Mouse (Mus musculus) urinary bladder, postnatal 14 days (tissue): Measurements from ENCODE around the gene Pirb.
"Not testable (repeated sequence)": the region's sequence is repeated elsewhere in the genome, so short reads cannot be mapped to it uniquely, and the experiment has no call there.

ENCODE experiments used
- DNase-seq: peaks from one replicate; pipeline ENCODE4 v3.0.0; 2021; ENCODE audit warnings: low spot score

Gene Pirb

DNA sequence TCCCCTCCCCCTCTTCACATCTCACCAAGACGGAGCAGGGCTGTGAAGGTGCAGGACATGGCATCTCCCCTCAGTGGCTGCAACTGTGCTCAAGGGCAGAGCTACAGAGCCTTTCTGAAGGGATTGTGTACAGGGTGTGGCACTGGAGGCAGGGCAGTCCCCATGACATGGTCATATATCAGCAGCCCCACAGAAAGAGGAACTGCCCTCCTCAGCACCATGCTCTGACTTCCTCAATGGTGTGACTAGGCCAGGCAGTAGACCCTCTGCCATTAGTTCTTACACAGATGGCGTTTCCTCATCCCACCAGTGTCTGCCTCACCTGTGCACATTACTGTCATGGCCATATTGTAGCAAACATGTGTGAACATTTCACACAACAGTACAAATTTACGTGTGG is at the start of gene Pirb:
Gene Pirb, minus strand, starts transcription at position 124 of the 400 bp plus-strand sequence.
- not testable (repeated sequence) for DNase-seq

DNA sequence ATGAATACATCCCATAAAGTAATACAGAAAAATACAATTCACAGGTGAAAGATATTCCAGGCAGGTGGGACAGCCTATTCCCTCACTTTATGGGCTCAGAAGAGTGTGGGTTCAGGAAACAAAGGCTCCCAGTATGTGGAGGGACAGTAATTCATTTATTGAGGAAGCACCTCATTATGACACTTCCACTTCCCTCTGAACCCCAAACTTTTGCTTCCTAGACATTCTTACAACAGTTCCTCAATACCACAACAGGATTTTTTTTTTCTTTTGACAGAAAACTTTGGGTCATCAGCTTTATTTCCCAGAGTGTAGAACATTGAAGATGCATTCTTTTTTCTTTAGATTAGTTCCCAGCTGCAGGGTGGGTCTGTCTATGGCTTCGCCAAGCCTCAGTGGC is 12.5 kb upstream of the Pirb start:
- DNase-seq, result not testable (repeated sequence)

DNA sequence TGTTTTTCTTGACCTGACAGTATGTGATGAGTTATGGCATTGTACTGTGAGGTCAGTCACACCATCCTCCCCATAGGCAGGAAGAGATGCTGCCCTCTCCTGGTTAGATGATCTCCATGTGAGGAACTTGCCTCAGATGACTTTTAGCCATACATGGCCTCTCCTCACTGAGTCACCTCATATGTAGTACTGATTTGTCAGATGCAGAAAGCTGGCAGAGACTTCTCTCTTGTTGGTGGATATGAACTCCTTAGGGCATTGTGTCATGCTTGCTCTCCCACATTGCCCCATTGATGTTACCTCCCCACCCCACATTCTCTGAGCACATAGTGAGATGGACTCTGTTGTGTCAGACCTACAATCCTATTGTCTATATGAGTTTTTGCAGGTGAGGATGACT is 5.3 kb upstream of the Pirb start:
- not testable (repeated sequence) for DNase-seq

DNA sequence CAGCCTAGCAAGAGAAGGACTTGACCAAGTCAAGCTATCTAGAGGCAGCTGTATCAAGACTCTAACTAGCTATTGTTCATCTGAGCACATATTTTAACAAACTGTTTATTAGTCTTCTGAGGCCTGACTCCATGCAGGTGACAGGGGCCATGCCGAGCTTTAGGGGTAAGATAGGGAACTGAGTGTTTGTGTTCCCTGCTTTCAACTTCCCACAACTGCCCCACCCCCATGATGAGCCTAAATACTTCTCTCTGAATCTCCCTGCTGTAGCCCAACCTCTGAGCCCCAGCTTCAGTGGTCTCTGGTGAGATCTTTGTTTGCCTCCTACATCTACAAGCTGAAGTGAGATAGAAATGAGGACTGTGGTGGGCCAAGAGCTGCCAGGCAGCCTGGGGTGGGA is 4.9 kb downstream of the Pirb start:
- no peak for DNase-seq

DNA sequence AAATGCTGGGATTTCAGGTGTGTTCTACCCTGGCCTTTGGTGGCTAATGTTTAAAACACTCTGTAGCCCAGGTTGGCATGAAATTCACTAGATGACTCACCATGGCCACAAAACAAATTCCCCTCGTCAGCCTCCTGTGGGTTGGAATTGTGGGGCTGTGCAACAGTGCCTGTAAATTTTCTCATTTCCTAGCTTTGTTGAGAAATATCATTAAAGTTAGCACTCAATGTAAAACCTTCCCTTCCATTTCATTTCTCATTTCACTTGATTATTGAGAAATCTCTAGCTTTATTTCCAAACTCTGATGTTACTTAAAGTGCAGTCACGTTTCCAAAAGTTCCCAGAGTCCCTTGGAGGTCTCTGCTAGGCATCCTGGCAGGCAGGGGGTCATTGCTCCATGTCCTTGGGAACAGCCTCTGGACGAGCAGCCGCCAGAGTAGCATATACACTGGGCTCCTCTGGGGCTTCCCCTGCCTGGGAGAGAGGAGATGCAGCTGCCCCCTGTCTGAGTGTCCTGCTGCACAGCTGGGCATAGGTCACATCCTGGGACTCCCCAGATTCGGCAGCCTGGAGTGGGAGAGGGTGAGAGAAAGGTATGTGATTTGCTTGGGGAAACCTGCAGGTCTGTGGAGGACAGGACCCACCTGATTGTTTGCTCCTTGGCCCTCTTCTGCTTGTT is 7.8 kb downstream of the Pirb start:
- DNase-seq, result no peak

DNA sequence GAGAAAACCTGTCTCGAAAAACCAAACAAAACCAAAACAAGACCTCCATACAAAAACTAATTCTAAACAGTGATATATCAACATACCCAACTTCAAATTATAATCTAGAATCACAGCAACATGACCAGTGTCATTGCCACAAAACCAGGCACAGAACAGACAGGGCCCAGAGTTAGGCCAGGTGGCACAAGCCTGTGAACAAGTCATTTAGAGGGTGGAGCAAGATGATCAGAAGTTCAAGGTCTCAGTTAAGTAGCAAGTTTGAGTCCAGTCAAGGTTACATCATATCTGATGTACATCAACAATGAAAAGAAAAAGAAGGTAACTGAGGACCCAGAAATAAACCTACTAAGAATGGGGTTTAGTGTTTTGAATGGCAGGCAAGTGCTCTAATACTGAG is 11.2 kb downstream of the Pirb start:
- no peak for DNase-seq

DNA sequence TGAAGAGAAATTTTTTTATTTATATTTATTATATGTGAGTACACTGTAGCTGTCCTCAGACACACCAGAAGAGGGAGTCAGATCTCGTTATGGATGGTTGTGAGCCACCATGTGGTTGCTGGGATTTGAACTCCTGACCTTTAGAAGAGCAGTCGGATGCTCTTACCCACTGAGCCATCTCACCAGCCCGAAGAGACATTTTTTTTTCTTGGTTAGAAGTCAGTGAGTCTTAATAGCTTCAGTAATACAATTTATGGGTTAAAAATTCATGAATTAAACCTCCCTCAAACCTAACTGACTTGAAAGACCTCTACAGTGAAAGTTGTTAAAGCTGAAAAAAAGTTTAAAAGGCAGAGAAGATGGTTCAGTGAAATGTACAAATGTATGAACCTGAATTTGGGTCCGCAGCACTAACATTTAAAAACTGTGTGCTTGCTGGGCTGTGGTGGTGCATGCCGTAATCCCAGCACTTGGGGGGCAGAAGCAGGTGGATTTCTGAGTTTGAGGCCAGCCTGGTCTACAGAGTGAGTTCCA is 11.7 kb downstream of the Pirb start:
- not testable (repeated sequence) for DNase-seq

DNA sequence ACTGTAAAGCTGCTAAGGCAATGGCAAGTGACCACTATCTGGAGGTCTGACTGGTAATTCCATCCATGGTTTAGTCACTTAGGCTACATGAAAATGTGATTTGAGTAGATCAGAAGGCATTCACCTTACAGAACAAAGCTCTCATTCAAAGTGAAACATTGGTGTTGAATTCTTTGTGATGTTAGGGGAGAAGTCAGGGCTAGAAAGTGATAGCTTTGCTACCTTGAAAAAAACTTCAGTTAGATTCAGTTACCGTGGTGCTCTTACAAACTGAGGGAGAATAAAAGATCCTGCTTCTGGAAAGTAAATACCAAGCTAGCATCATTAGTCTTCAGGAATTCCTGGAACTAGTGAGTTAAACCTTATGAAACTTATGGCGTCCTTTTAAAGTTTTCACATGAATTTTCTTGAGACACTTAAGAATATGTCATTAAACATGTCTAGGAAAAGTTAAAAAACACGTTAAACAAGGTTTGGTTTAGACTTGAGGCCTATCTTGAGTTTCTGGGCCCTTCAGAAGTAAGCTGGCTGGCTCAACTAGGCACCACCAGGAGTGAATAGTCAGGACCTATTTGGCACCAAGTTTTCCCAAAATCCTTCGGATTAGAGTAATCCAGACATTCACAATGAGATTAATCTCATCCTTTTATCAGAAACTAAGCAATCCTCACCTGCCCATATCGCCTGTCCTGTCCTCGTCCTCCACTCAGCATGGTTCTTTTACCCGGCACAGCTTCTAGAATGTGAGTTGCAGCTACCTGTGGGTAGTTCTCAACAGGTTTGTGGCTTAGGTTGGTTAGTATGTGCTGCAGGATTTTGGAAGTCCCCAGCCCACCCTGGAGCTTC is 12.4 kb downstream of the Pirb start:
- no peak for DNase-seq

DNA sequence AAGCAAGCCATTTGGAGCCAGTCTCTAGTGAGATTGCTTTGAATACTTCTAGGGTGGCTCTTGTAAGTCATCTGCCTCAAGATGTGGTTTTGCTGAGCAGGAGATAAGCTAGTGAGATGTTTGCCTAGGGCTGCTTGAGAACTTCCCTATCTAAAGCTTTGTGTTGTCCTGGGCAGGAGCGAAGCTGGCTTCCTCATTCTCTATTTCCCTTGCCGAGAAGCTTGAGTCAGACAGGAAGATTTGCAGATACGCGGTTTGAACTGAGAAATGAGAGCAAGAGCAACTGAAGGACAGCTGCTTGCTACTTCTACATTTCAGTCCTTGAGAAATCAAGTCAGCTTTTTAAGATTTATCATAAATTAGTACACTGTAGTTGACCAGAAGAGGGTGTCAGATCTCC is 13.2 kb downstream of the Pirb start:
- DNase-seq, result peak; percentile 9

DNA sequence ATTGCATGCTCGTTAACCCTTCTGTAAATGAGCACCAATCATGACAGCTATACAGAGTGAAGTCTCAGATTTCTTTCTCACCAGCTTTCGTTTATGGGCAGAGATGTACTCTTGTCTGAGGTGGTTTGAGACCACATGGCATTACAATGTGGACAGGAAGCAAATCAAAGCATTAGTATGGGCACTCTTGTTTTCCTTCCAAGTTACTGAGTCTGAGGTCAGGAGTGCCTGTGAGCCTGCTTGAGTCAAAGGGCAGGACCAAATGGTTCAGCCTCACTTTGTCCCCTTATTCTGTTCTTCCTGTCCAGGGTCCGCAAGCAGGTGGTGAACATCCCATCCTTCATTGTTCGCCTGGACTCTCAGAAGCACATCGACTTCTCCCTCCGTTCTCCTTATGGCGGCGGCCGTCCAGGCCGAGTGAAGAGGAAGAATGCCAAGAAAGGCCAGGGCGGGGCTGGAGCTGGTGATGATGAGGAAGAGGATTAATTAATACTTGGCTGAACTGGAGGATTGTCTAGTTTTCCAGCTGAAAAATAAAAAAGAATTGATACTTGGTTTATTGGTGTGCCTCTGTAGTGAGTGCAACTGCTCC is 13.8 kb downstream of the Pirb start:
- DNase-seq, result no peak

DNA sequence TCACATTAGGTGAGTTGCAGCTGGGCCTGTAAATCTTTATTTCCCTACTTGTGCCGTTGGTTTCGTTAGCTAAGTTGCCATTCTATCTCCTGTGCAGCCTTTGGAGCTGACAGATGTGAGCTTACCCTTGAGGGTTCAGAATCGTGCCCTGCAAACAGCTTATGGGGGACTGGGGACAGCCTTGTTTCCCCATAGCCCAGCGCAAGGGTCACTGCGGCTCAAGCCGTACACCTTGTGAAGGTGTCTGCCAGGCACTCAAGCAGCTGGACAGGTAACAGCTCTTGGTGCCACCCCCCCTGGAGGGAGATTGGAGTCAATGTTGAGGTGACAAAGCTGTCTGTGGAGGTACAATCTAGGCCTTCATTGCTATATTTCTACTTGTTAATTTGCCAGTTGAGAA is 14.3 kb downstream of the Pirb start:
- DNase-seq, result no peak

DNA sequence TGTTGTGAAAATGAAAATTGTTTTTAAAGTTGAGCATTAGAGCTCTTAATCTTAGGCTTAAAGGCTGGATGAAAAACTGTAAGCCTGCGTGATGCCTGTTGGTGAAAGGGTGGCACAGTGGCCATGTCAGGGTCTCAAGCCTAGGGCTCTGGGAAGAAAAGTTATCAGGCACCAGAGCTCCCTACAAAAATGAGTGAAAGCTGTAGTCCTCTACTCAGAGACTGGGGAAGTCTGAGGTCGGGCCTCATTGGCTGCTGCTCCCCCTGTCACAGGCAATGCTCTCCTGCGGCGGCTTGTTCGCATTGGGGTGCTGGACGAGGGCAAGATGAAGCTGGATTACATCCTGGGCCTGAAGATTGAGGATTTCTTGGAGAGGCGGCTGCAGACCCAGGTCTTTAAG is 14.7 kb downstream of the Pirb start:
- not testable (repeated sequence) for DNase-seq

DNA sequence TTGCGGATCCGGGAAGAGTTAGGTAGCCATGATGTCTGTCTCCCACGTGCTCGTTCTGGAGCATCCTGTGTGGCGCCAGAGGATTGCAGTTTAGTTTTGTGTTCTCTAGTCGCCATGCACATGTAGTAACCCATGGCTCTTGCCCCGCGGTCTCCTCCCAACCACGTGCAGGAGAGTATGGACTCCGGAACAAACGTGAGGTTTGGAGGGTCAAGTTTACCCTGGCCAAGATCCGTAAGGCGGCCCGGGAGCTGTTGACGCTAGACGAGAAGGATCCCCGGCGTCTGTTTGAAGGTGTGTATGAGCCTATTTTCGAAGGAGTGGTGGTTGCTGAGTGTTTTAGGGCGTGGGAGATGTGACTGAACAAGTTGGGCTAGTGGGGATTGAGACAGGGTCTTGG is 15.7 kb downstream of the Pirb start:
- DNase-seq, result no peak

DNA sequence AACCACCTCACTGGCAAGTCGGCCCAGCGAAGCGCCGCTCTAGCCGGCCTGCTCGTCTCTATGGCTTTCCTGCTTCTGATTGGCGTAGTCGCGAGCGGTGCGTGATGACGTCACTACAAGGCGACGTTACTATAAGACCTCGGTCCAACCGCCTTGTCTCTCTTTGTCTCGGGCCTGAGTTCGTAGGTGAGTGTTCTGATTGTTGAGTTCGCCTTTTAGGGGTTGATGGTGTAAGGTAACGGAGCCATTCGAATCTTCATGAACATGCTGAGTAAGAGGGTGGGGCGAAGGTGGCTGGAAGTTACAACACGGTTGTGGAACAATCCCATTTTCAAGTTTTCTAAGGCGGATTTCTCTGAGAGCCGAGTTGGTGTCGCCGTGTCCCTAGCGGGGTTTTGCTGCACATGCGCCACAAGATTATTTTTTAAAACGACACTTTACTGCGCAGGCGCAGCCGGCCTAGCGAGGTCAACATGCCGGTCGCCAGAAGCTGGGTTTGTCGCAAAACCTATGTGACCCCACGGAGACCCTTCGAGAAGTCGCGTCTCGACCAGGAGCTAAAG is 16.2 kb downstream of the Pirb start, which contains the start of gene Rps9:
Gene Rps9, plus strand, starts transcription at position 115 of the 563 bp plus-strand sequence.
- peak; percentile 97 for DNase-seq

DNA sequence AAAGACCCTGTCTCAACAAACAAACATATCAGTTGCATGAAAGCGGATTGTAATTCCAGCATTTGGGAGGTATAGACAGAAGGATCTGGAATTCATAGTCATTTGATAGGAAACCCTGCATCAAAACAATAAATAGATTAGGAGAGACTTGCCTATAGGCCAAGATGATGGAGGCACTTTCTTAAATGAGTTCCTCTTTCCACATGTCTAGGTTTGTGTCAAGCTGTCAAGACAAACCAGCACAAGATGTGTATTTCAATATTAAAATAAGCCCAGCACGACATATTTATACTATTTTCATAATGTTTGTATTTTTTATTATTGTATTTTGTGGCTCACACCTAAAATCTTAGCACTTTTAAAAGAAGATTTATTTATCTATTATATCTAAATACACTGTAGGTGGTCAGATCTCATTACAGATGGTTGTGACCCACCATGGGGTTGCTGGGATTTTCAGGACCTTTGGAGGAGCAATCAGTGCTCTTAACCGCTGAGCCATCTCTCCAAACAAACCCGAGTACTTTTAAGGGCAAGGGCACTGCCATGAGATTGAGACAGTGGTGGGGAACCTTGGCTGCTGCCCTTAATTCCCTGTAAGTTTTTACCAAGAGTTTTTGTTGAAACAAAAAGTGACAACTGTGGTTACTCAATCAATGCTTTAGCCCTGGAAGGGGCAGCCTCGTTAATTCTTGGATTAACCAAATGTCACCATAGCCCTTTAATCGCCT is 16.9 kb downstream of the Pirb start:
- DNase-seq, result no peak

DNA sequence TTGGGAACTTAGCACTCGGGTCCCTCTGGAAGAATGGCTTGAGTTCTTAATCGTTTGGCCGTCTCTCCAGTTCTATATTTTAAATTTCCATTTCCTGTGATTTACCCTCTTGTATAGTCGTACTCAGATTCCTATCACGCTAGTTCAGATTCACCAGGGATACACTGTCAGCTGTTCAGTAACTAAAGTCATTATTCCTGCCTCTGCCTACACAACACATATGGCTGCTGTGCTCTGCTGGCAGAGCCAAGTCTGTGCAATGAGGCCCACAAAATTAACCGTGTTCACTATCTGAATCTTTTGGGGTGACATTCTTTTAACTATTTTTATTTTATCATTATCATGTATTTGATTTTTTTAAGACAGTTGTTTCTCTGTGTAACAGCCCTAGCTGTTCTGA is 21.7 kb downstream of the Pirb start:
- no peak for DNase-seq

DNA sequence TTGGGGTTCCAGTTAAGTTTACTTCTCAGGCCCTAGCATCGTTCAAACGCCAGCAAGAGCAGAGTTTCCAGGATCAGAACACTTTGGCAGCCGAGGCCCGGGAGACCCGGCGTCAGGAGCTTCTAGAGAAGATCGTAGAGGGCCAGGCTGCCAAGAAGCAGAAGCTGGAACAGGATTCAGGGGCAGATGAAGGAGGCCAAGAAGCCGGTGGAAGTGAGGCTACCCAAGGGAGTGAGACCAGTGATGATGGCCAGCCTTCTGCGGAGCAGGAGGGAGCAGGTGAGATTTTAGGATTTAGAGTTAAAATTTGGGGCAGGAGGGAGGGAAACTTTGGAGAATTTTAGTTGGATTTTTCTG is 25.3 kb downstream of the Pirb start:
- not testable (repeated sequence) for DNase-seq

DNA sequence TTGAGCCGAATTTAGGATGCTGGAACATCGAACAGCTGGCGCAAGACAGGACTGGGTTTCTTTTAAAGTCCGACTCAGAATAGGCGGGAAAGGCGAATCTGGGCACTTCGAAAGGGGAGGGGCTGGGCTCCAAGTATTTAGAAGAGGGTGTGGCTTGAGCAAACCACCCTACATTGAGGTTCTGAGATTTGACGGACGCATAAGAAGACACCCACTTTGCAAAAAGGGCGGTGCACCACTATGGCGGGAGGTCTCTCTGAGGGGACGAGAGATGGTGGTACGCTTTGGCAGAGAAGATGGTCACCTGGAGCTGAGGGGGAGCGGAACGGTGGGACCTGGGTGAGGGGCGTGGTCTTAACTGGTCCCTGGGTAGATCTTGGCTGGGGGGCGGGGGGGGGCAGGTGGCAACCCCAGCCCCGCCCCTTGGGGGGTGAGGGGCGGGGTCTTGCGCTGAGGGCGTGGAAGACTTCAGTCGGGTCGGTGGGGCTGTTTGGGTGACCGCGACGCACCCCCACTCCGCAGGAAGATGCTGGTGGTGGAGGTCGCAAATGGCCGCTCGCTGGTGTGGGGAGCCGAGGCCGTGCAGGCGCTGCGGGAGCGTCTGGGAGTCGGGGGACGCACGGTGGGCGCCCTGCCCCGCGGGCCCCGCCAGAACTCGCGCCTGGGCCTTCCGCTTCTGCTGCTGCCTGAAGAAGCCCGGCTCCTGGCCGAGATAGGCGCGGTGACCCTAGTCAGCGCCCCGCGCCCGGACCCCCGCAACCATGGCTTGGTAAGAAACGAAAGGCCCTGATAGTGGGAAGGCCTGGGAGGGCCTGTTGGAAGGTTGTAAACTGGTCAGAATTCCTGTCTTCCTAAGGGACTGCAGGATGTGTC is 25.9 kb downstream of the Pirb start:
- peak; percentile 81 for DNase-seq

DNA sequence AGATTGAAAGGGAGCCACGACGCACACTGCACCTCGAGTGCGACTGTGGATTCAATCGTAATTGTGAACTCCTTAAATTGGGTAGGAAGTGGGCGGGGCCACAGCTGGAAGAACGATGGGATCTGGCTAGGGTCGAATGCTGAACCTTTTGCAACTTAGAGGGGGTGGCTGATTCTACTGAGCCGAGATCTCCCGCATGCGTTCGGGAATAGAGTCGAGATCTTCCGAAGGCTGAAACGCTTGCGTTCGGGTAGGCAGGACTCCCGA is 26.4 kb downstream of the Pirb start:
- DNase-seq, result no peak

DNA sequence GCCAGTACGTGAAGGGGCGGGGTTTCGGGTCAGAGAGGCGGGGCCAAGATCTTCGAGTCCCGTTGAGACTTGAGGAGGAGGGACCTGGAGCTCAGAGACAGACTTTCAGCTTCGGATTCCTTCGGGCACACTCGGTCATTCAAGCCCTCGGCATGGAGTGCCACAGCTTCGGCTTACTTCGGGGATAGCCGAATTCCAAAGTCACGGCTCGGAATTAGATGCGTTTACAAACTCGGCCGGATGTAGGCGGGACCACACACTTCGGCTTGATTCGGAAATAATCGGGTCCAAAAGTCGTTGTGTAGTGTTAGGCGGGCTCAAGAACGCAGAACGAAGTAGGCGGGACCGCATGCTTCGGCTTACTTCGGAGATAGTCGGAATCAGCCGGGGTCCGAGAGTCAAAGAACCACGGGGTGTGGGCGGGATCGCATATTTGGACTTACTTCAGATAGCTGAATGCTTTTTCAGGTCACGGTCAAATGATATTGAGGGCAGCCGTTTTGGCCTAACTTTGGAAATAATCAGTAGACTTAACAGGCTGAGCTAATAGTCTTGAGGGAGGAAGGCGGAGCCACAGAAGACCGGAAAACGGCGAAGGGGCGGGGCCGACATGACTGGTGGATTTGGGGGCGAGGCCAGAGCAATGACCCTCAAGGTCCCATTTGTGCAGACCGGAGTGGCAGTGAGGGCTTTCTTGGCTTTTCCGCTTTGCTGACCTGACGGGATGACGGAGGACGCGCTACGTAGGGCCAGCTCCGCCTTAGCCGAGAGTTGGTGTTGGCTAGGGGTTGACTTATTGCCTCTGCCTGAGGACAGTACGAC is 27.0 kb downstream of the Pirb start, which contains the start of gene Mboat7:
Gene Mboat7, minus strand, starts transcription at position 537 of the 822 bp plus-strand sequence.
- peak; percentile 98 for DNase-seq
